Comparison of ENCODE assay signal across 14 mouse cellular contexts in the genomic region with DNA sequence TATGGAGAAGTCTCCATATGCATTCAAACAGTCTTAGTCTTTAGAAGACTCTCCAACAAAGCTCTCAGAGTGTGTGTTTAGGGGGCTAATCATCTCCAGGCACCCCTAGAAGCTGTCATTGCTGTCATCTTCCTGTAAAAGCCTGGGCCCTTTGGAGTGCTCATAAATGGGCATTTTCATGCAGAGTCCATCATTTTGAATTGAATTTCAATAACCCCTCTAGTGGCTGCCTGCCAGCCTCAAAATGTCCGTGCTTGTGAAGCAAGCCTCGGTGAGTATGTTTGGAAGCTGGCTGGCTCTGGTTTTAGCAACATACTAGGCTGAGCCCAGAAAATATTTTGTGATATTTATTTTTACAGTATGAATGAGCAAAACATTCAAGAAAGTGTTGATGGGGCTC.
A peak's percentile ranks its signal among the peaks of the same experiment; 100 is the strongest.
DNase-seq lines count a peak whose midpoint lies in the region; ATAC-seq and TF ChIP-seq lines count a peak whose summit lies in the region.
"Had no signal": no experiment of that assay in that cellular context is flagged by ENCODE, and none has a peak within 500 bp of the region (broad histone marks: within the 10 kb centered on the region; RNA-seq: fewer than 3 reads in every experiment).

No protein-coding gene starts in this region.

- H3K4me3 ChIP-seq in hindbrain, postnatal 0 days (ENCODE audit: low read length): no peak overlapping the region
- H3K4me3 ChIP-seq in hindbrain, embryonic 12.5 days: no peak overlapping the region
- no peak overlapping the region for H3K4me3 ChIP-seq in lung, embryonic 15.5 days
- no peak overlapping the region for H3K4me3 ChIP-seq in intestine, postnatal 0 days (ENCODE audit: low read depth, low read length)
- no peak overlapping the region for H3K4me3 ChIP-seq in kidney, embryonic 15.5 days (replicated peaks)
- H3K4me3 ChIP-seq: embryonic facial prominence, embryonic 12.5 days; heart, embryonic 12.5 days; liver, embryonic 13.5 days; midbrain, embryonic 15.5 days had no signal

- no peaks in the 10 kb centered on the region for H3K36me3 ChIP-seq in hindbrain, postnatal 0 days (ENCODE audit: insufficient read depth, low read length)
- H3K36me3 ChIP-seq in hindbrain, embryonic 12.5 days: no peaks in the 10 kb centered on the region
- no peaks in the 10 kb centered on the region for H3K36me3 ChIP-seq in lung, embryonic 15.5 days
- no peaks in the 10 kb centered on the region for H3K36me3 ChIP-seq in intestine, postnatal 0 days (ENCODE audit: control insufficient read depth, insufficient read depth)
- no peaks in the 10 kb centered on the region for H3K36me3 ChIP-seq in kidney, embryonic 15.5 days
- H3K36me3 ChIP-seq: embryonic facial prominence, embryonic 12.5 days; heart, embryonic 12.5 days; liver, embryonic 13.5 days; midbrain, embryonic 15.5 days had no signal

- no peak overlapping the region for H3K27ac ChIP-seq in hindbrain, postnatal 0 days
- H3K27ac ChIP-seq in hindbrain, embryonic 12.5 days: no peak overlapping the region
- H3K27ac ChIP-seq in lung, embryonic 15.5 days: 0 out of 2 replicates have a peak overlapping the region, but pooled peaks have one; percentile 24
- H3K27ac ChIP-seq in intestine, postnatal 0 days (ENCODE audit: low read depth, low read length): no peak overlapping the region
- no peak overlapping the region for H3K27ac ChIP-seq in kidney, embryonic 15.5 days
- H3K27ac ChIP-seq: embryonic facial prominence, embryonic 12.5 days; liver, embryonic 13.5 days; midbrain, embryonic 15.5 days had no signal

- peak; percentile 61 for DNase-seq in hindbrain, postnatal 0 days (ENCODE audit: low spot score)
- DNase-seq in right cerebral cortex, postnatal 4 days: peak; percentile 36
- DNase-seq in right cerebral cortex, postnatal 25 days: no peak
- DNase-seq: cerebellum, adult 11-12 months; layer of hippocampus, postnatal 36 days; liver, embryonic 13.5 days; thymus, postnatal 25 days had no signal

- no peak for TF ChIP-seq CTCF in hindbrain, postnatal 0 days (IDR thresholded peaks at IDR 0.05; ENCODE audit: low read depth)
- no peak for TF ChIP-seq CTCF in intestine, postnatal 0 days (IDR thresholded peaks at IDR 0.05; ENCODE audit: low read depth)

- no peaks in the 10 kb centered on the region for H3K4me1 ChIP-seq in hindbrain, postnatal 0 days (ENCODE audit: insufficient read depth, low read length)
- no peaks in the 10 kb centered on the region for H3K4me1 ChIP-seq in hindbrain, embryonic 12.5 days
- no peaks in the 10 kb centered on the region for H3K4me1 ChIP-seq in lung, embryonic 15.5 days
- no peaks in the 10 kb centered on the region for H3K4me1 ChIP-seq in intestine, postnatal 0 days (replicated peaks; ENCODE audit: control insufficient read depth, insufficient read depth, low read length)
- no peaks in the 10 kb centered on the region for H3K4me1 ChIP-seq in kidney, embryonic 15.5 days
- H3K4me1 ChIP-seq: embryonic facial prominence, embryonic 12.5 days; liver, embryonic 13.5 days; midbrain, embryonic 15.5 days had no signal

- no peaks in the 10 kb centered on the region for H3K27me3 ChIP-seq in hindbrain, postnatal 0 days (ENCODE audit: insufficient read depth, low read length)
- no peaks in the 10 kb centered on the region for H3K27me3 ChIP-seq in hindbrain, embryonic 12.5 days
- no peaks in the 10 kb centered on the region for H3K27me3 ChIP-seq in lung, embryonic 15.5 days
- no peaks in the 10 kb centered on the region for H3K27me3 ChIP-seq in intestine, postnatal 0 days (replicated peaks; ENCODE audit: control insufficient read depth, insufficient read depth, low read length)
- H3K27me3 ChIP-seq in kidney, embryonic 15.5 days: no peaks in the 10 kb centered on the region
- H3K27me3 ChIP-seq: embryonic facial prominence, embryonic 12.5 days; heart, embryonic 12.5 days; liver, embryonic 13.5 days; midbrain, embryonic 15.5 days had no signal

- no peaks in the 10 kb centered on the region for H3K9me3 ChIP-seq in hindbrain, postnatal 0 days (ENCODE audit: low read length)
- no peaks in the 10 kb centered on the region for H3K9me3 ChIP-seq in hindbrain, embryonic 12.5 days (replicated peaks)
- H3K9me3 ChIP-seq in lung, embryonic 15.5 days: no peaks in the 10 kb centered on the region
- no peaks in the 10 kb centered on the region for H3K9me3 ChIP-seq in intestine, postnatal 0 days (ENCODE audit: control insufficient read depth)
- H3K9me3 ChIP-seq in kidney, embryonic 15.5 days (replicated peaks): no peaks in the 10 kb centered on the region
- H3K9me3 ChIP-seq: embryonic facial prominence, embryonic 12.5 days; heart, embryonic 12.5 days; liver, embryonic 13.5 days; midbrain, embryonic 15.5 days had no signal

- H3K9ac ChIP-seq in hindbrain, postnatal 0 days (replicated peaks; ENCODE audit: low read length): no peak overlapping the region
- no peak overlapping the region for H3K9ac ChIP-seq in hindbrain, embryonic 12.5 days
- H3K9ac ChIP-seq in lung, embryonic 15.5 days: no peak overlapping the region
- H3K9ac ChIP-seq in intestine, postnatal 0 days (ENCODE audit: low read depth, low read length): no peak overlapping the region
- H3K9ac ChIP-seq in kidney, embryonic 15.5 days: no peak overlapping the region
- H3K9ac ChIP-seq: embryonic facial prominence, embryonic 12.5 days; heart, embryonic 12.5 days; liver, embryonic 13.5 days; midbrain, embryonic 15.5 days had no signal

- ATAC-seq in hindbrain, postnatal 0 days: peak; percentile 15; the same call in 1 of the 2 replicates
- no peak for ATAC-seq in hindbrain, embryonic 12.5 days (ENCODE audit: low FRiP score)
- ATAC-seq in lung, embryonic 15.5 days (ENCODE audit: borderline replicate concordance, extremely low read depth, low FRiP score, low TSS enrichment): no peak
- no peak for ATAC-seq in intestine, postnatal 0 days
- ATAC-seq in kidney, embryonic 15.5 days (replicated peaks; ENCODE audit: low FRiP score): no peak
- ATAC-seq: midbrain, embryonic 15.5 days had no signal

- H3K4me2 ChIP-seq in hindbrain, postnatal 0 days (ENCODE audit: low read depth, low read length): no peak overlapping the region
- H3K4me2 ChIP-seq in hindbrain, embryonic 12.5 days (replicated peaks): no peak overlapping the region
- H3K4me2 ChIP-seq in lung, embryonic 15.5 days: no peak overlapping the region
- H3K4me2 ChIP-seq in intestine, postnatal 0 days (replicated peaks; ENCODE audit: low read depth): no peak overlapping the region
- no peak overlapping the region for H3K4me2 ChIP-seq in kidney, embryonic 15.5 days
- H3K4me2 ChIP-seq: embryonic facial prominence, embryonic 12.5 days; heart, embryonic 12.5 days; liver, embryonic 13.5 days; midbrain, embryonic 15.5 days had no signal

- 19% methylated on average over 2 of the region's 2 CpGs for WGBS in hindbrain, postnatal 0 days
- 69% methylated on average over 2 of the region's 2 CpGs for WGBS in hindbrain, embryonic 12.5 days
- WGBS in lung, embryonic 15.5 days: 38% methylated on average over 2 of the region's 2 CpGs
- 64% methylated on average over 2 of the region's 2 CpGs for WGBS in intestine, postnatal 0 days
- WGBS in kidney, embryonic 15.5 days: 68% methylated on average over 2 of the region's 2 CpGs
